Mouse (Mus musculus): ENCODE data around the gene Gfm1. TPM values are rescaled to one million over a fixed set of nuclear protein-coding genes. Genes with fewer than 3 reads are reported as not detected.

Gene Gfm1
- polyA plus RNA-seq, 1 experiment, result 42.1 TPM

- Histone ChIP-seq H3K36me3 (ENCODE audit: control insufficient read depth, insufficient read depth) (no peaks in the 10 kb centered on the region), H3K27me3 (ENCODE audit: control insufficient read depth, insufficient read depth, insufficient read length) (no peaks in the 10 kb centered on the region), H3ac (ENCODE audit: control insufficient read depth, insufficient read length) (no peak overlapping the region), H3K79me2 (ENCODE audit: control insufficient read depth, insufficient read depth) (no peaks in the 10 kb centered on the region), H3K4me3 (no peak overlapping the region), H3K4me2 (ENCODE audit: low read depth) (no peak overlapping the region)
- no peak for TF ChIP-seq SRF (IDR thresholded peaks at IDR 0.05; ENCODE audit: control insufficient read depth, insufficient read length, low read depth)
- no peak for TF ChIP-seq TCF12 (IDR thresholded peaks at IDR 0.05; ENCODE audit: insufficient read depth, poor library complexity, severe bottlenecking)
- no peak for TF ChIP-seq POLR2AphosphoS2 (IDR thresholded peaks at IDR 0.05; ENCODE audit: insufficient read length, low read depth)
- no peak for TF ChIP-seq E2F4 (IDR thresholded peaks at IDR 0.05; ENCODE audit: insufficient read depth)
- no peak for TF ChIP-seq MYOD1 (IDR thresholded peaks at IDR 0.05; ENCODE audit: control insufficient read depth in 1 of 3, insufficient read length in 2 of 3, low read depth in 2 of 3)
- TF ChIP-seq MAX (IDR thresholded peaks at IDR 0.05; ENCODE audit: low read depth), result no peak
- TF ChIP-seq CEBPB (IDR thresholded peaks at IDR 0.05; ENCODE audit: insufficient read depth, poor library complexity, severe bottlenecking), result no peak
- TF ChIP-seq USF1 (IDR thresholded peaks at IDR 0.05; ENCODE audit: low read depth), result no peak
- no peak for TF ChIP-seq REST (IDR thresholded peaks at IDR 0.05; ENCODE audit: insufficient read depth, insufficient read length)
- no peak for TF ChIP-seq MYOG (IDR thresholded peaks at IDR 0.05; ENCODE audit: control insufficient read depth in 1 of 3, insufficient read depth in 1 of 3, insufficient read length in 2 of 3, low read depth in 2 of 3)
- no peak for TF ChIP-seq TCF3 (IDR thresholded peaks at IDR 0.05; ENCODE audit: insufficient read length, low read depth)
- no peak for TF ChIP-seq POLR2A (IDR thresholded peaks at IDR 0.05; ENCODE audit: insufficient read length, low read depth)
Observed at GRCm38 (mm10) chr3:67493132-67493531, 63.2 kb downstream of the Gfm1 start.

- no peaks in the 10 kb centered on the region for H3K27me3 ChIP-seq (ENCODE audit: control insufficient read depth, insufficient read depth, insufficient read length)
- no peak overlapping the region for H3K4me3 ChIP-seq
- H3K4me2 ChIP-seq (ENCODE audit: low read depth), result no peak overlapping the region
- H3ac ChIP-seq (ENCODE audit: control insufficient read depth, insufficient read length), result no peak overlapping the region
- H3K36me3 ChIP-seq (ENCODE audit: control insufficient read depth, insufficient read depth), result no peaks in the 10 kb centered on the region
- TF ChIP-seq SRF (IDR thresholded peaks at IDR 0.05; ENCODE audit: control insufficient read depth, insufficient read length, low read depth) (no peak), POLR2A (IDR thresholded peaks at IDR 0.05; ENCODE audit: insufficient read length, low read depth) (no peak)
- no peaks in the 10 kb centered on the region for H3K79me2 ChIP-seq (ENCODE audit: control insufficient read depth, insufficient read depth)
Observed at GRCm38 (mm10) chr3:67496310-67496709, 66.4 kb downstream of the Gfm1 start.

- H3K36me3 ChIP-seq (ENCODE audit: control insufficient read depth, insufficient read depth), result no peaks in the 10 kb centered on the region
- H3K27me3 ChIP-seq (ENCODE audit: control insufficient read depth, insufficient read depth, insufficient read length), result no peaks in the 10 kb centered on the region
- H3K79me2 ChIP-seq (ENCODE audit: control insufficient read depth, insufficient read depth), result no peaks in the 10 kb centered on the region
- no peak overlapping the region for H3ac ChIP-seq (ENCODE audit: control insufficient read depth, insufficient read length)
- TF ChIP-seq POLR2AphosphoS2 (IDR thresholded peaks at IDR 0.05; ENCODE audit: insufficient read length, low read depth) (no peak), CEBPB (IDR thresholded peaks at IDR 0.05; ENCODE audit: insufficient read depth, poor library complexity, severe bottlenecking) (no peak), MYOG (IDR thresholded peaks at IDR 0.05; ENCODE audit: control insufficient read depth in 1 of 3, insufficient read depth in 1 of 3, insufficient read length in 2 of 3, low read depth in 2 of 3) (no peak), TCF12 (IDR thresholded peaks at IDR 0.05; ENCODE audit: insufficient read depth, poor library complexity, severe bottlenecking) (no peak), MYOD1 (IDR thresholded peaks at IDR 0.05; ENCODE audit: control insufficient read depth in 1 of 3, insufficient read length in 2 of 3, low read depth in 2 of 3) (no peak), POLR2A (IDR thresholded peaks at IDR 0.05; ENCODE audit: insufficient read length, low read depth) (no peak), USF1 (IDR thresholded peaks at IDR 0.05; ENCODE audit: low read depth) (no peak), TCF3 (IDR thresholded peaks at IDR 0.05; ENCODE audit: insufficient read length, low read depth) (no peak), REST (IDR thresholded peaks at IDR 0.05; ENCODE audit: insufficient read depth, insufficient read length) (no peak), E2F4 (IDR thresholded peaks at IDR 0.05; ENCODE audit: insufficient read depth) (no peak), MAX (IDR thresholded peaks at IDR 0.05; ENCODE audit: low read depth) (no peak), SRF (IDR thresholded peaks at IDR 0.05; ENCODE audit: control insufficient read depth, insufficient read length, low read depth) (no peak)
- no peak overlapping the region for H3K4me3 ChIP-seq
- H3K4me2 ChIP-seq (ENCODE audit: low read depth), result no peak overlapping the region
Observed at GRCm38 (mm10) chr3:67497998-67498397, 68.1 kb downstream of the Gfm1 start.

GRCm38 (mm10) chr3:67498773-67499405, 69.0 kb downstream of the Gfm1 start:
- TF ChIP-seq POLR2AphosphoS2 (IDR thresholded peaks at IDR 0.05; ENCODE audit: insufficient read length, low read depth), result no peak
- TF ChIP-seq REST (IDR thresholded peaks at IDR 0.05; ENCODE audit: insufficient read depth, insufficient read length), result no peak
- TF ChIP-seq TCF3 (IDR thresholded peaks at IDR 0.05; ENCODE audit: insufficient read length, low read depth), result no peak
- TF ChIP-seq TCF12 (IDR thresholded peaks at IDR 0.05; ENCODE audit: insufficient read depth, poor library complexity, severe bottlenecking), result no peak
- no peak for TF ChIP-seq MYOD1 (IDR thresholded peaks at IDR 0.05; ENCODE audit: control insufficient read depth in 1 of 3, insufficient read length in 2 of 3, low read depth in 2 of 3)
- TF ChIP-seq MAX (IDR thresholded peaks at IDR 0.05; ENCODE audit: low read depth), result no peak
- no peak for TF ChIP-seq MYOG (IDR thresholded peaks at IDR 0.05; ENCODE audit: control insufficient read depth in 1 of 3, insufficient read depth in 1 of 3, insufficient read length in 2 of 3, low read depth in 2 of 3)
- TF ChIP-seq CEBPB (IDR thresholded peaks at IDR 0.05; ENCODE audit: insufficient read depth, poor library complexity, severe bottlenecking), result no peak
- no peak for TF ChIP-seq SRF (IDR thresholded peaks at IDR 0.05; ENCODE audit: control insufficient read depth, insufficient read length, low read depth)
- no peak for TF ChIP-seq POLR2A (IDR thresholded peaks at IDR 0.05; ENCODE audit: insufficient read length, low read depth)
- no peak for TF ChIP-seq USF1 (IDR thresholded peaks at IDR 0.05; ENCODE audit: low read depth)
- no peak for TF ChIP-seq E2F4 (IDR thresholded peaks at IDR 0.05; ENCODE audit: insufficient read depth)
- Histone ChIP-seq H3ac (ENCODE audit: control insufficient read depth, insufficient read length) (no peak overlapping the region), H3K4me3 (no peak overlapping the region), H3K27me3 (ENCODE audit: control insufficient read depth, insufficient read depth, insufficient read length) (no peaks in the 10 kb centered on the region), H3K4me2 (ENCODE audit: low read depth) (no peak overlapping the region), H3K36me3 (ENCODE audit: control insufficient read depth, insufficient read depth) (no peaks in the 10 kb centered on the region), H3K79me2 (ENCODE audit: control insufficient read depth, insufficient read depth) (no peaks in the 10 kb centered on the region)

- H3K4me2 ChIP-seq (ENCODE audit: low read depth), result no peak overlapping the region
- H3K79me2 ChIP-seq (ENCODE audit: control insufficient read depth, insufficient read depth), result no peaks in the 10 kb centered on the region
- no peak overlapping the region for H3ac ChIP-seq (ENCODE audit: control insufficient read depth, insufficient read length)
- H3K4me3 ChIP-seq, result no peak overlapping the region
- no peaks in the 10 kb centered on the region for H3K27me3 ChIP-seq (ENCODE audit: control insufficient read depth, insufficient read depth, insufficient read length)
- no peak for TF ChIP-seq MYOD1 (IDR thresholded peaks at IDR 0.05; ENCODE audit: control insufficient read depth in 1 of 3, insufficient read length in 2 of 3, low read depth in 2 of 3)
- TF ChIP-seq REST (IDR thresholded peaks at IDR 0.05; ENCODE audit: insufficient read depth, insufficient read length), result no peak
- no peak for TF ChIP-seq E2F4 (IDR thresholded peaks at IDR 0.05; ENCODE audit: insufficient read depth)
- no peak for TF ChIP-seq MYOG (IDR thresholded peaks at IDR 0.05; ENCODE audit: control insufficient read depth in 1 of 3, insufficient read depth in 1 of 3, insufficient read length in 2 of 3, low read depth in 2 of 3)
- TF ChIP-seq MAX (IDR thresholded peaks at IDR 0.05; ENCODE audit: low read depth), result no peak
- TF ChIP-seq USF1 (IDR thresholded peaks at IDR 0.05; ENCODE audit: low read depth), result no peak
- TF ChIP-seq CEBPB (IDR thresholded peaks at IDR 0.05; ENCODE audit: insufficient read depth, poor library complexity, severe bottlenecking), result no peak
- TF ChIP-seq TCF3 (IDR thresholded peaks at IDR 0.05; ENCODE audit: insufficient read length, low read depth), result no peak
- no peak for TF ChIP-seq POLR2A (IDR thresholded peaks at IDR 0.05; ENCODE audit: insufficient read length, low read depth)
- TF ChIP-seq SRF (IDR thresholded peaks at IDR 0.05; ENCODE audit: control insufficient read depth, insufficient read length, low read depth), result no peak
- no peak for TF ChIP-seq TCF12 (IDR thresholded peaks at IDR 0.05; ENCODE audit: insufficient read depth, poor library complexity, severe bottlenecking)
- no peak for TF ChIP-seq POLR2AphosphoS2 (IDR thresholded peaks at IDR 0.05; ENCODE audit: insufficient read length, low read depth)
- H3K36me3 ChIP-seq (ENCODE audit: control insufficient read depth, insufficient read depth), result no peaks in the 10 kb centered on the region
Observed at GRCm38 (mm10) chr3:67499406-67499791, 69.5 kb downstream of the Gfm1 start.
